ENCODE assay signal across 8 mouse cellular contexts in the genomic region with DNA sequence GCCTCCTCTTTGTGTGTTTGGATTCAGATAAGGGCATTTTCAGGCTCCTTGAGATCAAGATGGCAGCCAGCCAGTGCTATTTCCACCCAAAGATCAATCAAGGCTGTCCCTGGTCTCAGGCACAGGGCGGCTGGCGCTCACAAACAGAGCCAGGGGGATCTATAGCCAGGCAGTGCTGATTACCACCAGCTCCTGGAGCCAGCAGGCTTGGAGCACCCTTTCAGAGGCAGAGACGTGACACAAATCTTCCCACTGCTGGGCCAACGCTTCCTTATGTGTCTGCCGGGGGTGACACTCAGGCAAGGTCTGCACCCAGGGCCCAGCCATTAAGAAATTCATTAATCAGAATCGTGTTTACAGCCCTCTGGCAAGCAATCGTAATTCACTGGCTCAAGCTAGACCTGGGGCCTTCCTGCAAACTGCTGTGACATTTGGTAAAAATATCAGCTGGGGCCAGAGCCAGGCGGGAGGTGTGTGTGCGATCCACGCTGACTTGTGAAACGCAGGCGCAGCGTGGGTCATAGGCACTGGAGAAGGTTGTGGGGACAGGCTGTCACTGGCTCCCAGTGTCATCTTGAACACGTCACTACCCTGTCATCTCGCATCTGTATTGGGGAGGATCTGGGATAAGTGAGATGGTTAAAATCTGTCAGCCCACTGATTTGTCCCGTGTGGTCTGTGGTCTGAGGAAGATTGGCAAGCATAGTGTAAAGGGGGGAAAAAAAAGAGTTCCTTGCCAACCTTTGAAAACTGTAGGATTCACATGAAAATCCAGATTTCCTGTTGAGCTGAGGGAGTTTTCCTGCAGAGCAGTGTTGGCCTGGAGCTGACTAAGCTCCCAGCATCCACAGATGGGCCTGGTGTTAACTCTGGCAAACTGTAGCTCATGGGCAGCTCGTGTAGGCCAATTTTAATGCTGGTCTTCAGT. TPM values are rescaled to one million over a fixed set of nuclear protein-coding genes. Genes with fewer than 3 reads are reported as not detected.
DNase-seq lines count a peak whose midpoint lies in the region; TF ChIP-seq lines count a peak whose summit lies in the region.

No protein-coding gene starts in this region.

- H3K9me3 ChIP-seq in ES-E14 (ENCODE audit: control insufficient read depth, insufficient read depth, low read depth, low read length) = no peaks in the 10 kb centered on the region

- in situ Hi-C loops in ES-E14 (cut with MboI; ENCODE audit: low sequenced_read_pairs in 2 of 2, unreplicated experiment in 2 of 2) = no loop called here

- no peaks in the 10 kb centered on the region for H3K36me3 ChIP-seq in ES-E14 (ENCODE audit: control insufficient read depth, insufficient read depth, low read length, poor library complexity, severe bottlenecking)

- H3K9ac ChIP-seq in ES-E14 (ENCODE audit: insufficient read depth, low read depth, low read length, poor library complexity, severe bottlenecking) = peak overlapping the region; percentile 8; the same call in 1 of the 2 replicates

- H3K4me3 ChIP-seq in ES-E14 (ENCODE audit: insufficient read depth in 1 of 2, low read depth in 1 of 2, low read length in 2 of 2, poor library complexity in 1 of 2, severe bottlenecking in 1 of 2) = no peak overlapping the region

- H3K4me1 ChIP-seq in ES-E14 (ENCODE audit: control insufficient read depth in 2 of 2, insufficient read depth in 2 of 2, low read length in 2 of 2, poor library complexity in 1 of 2) = peaks cover 12 to 27% of the 10 kb centered on the region in 2 experiments

- H3K27ac ChIP-seq in ES-E14 (ENCODE audit: insufficient read depth, low read depth, low read length, poor library complexity, severe bottlenecking) = no peak overlapping the region

- DNase-seq in ES-E14 (ENCODE audit: low read depth, low spot score) = no peak
- DNase-seq in cerebellum, adult 8-10 months = peak; percentile 66
- peak; percentile 69 to 81 for DNase-seq in heart, adult 18-20 months
- DNase-seq in kidney, adult 18-20 months = peak; percentile 69
- peak; percentile 70 for DNase-seq in lung, postnatal 14 days
- no peak for DNase-seq in urinary bladder, adult 2 months (ENCODE audit: low spot score)
- DNase-seq in spleen, postnatal 14 days (ENCODE audit: low spot score in 2 of 2) = no peak
- DNase-seq in urinary bladder, postnatal 36 days (ENCODE audit: low spot score in 2 of 2) = no peak

TF ChIP-seq in ES-E14, 5 proteins besides CTCF, POLR2A, EP300 and RAD21:
- TF ChIP-seq ZNF384 (IDR thresholded peaks at IDR 0.05; ENCODE audit: low read depth, low read length) (no peak), ZC3H11A (IDR thresholded peaks at IDR 0.05; ENCODE audit: borderline replicate concordance, low read depth, low read length) (no peak), CHD2 (IDR thresholded peaks at IDR 0.05; ENCODE audit: low read depth, low read length) (no peak), MAFK (IDR thresholded peaks at IDR 0.05; ENCODE audit: insufficient read depth, low read depth, low read length) (no peak), HCFC1 (IDR thresholded peaks at IDR 0.05; ENCODE audit: borderline replicate concordance, insufficient read depth, low read length) (no peak)

RNA-seq across cellular contexts. Expression of a gene that starts 56.5 kb away (rescaled TPM):
- total RNA-seq in ES-E14 (2012; rRNA removed) = 51.0 and 57.0 TPM in 2 replicates
- 10 to 100 TPM; 15.2 to 21.9 TPM for total RNA-seq in heart, adult 18-20 months (2021)
- 39.4 and 49.1 TPM in 2 replicates for polyA plus RNA-seq in urinary bladder, adult 2 months (2012; rRNA removed)

Comparison
In these comparisons a context has a peak if more than half of its experiments do, and no peak if none do; other contexts are left out.
1. DNase-seq: peak in cerebellum, adult 8-10 months (single experiment), heart, adult 18-20 months (2 of 2), kidney, adult 18-20 months (single experiment) and lung, postnatal 14 days (single experiment); none in ES-E14 (single experiment), urinary bladder, adult 2 months (single experiment), spleen, postnatal 14 days (0 of 2) and urinary bladder, postnatal 36 days (0 of 2).